8 mouse cellular contexts compared by ENCODE assay signal in genomic region chr6:91719042-91719747, GRCm38 (mm10). TPM values are rescaled to one million over a fixed set of nuclear protein-coding genes. Genes with fewer than 3 reads are reported as not detected.
DNase-seq lines count a peak whose midpoint lies in the region; ATAC-seq lines count a peak whose summit lies in the region.

No protein-coding gene starts in this region.

- intact Hi-C loops in left cerebral cortex, postnatal 36 days (cut with DNase I): no loop called here

- H3K4me3 ChIP-seq in neural tube, embryonic 11.5 days (ENCODE audit: low read depth, low read length): no peak overlapping the region
- H3K4me3 ChIP-seq in forebrain, embryonic 14.5 days (ENCODE audit: low read depth, low read length): no peak overlapping the region
- H3K4me3 ChIP-seq in intestine, embryonic 15.5 days (replicated peaks): no peak overlapping the region
- no peak overlapping the region for H3K4me3 ChIP-seq in neural tube, embryonic 15.5 days (replicated peaks)

- DNase-seq in neural tube, embryonic 11.5 days (ENCODE audit: low spot score): peak; percentile 20
- DNase-seq in neural tube, embryonic 10.5 days (ENCODE audit: extremely low spot score, low spot score): no peak
- DNase-seq in forebrain, embryonic 14.5 days (ENCODE audit: low spot score): peak; percentile 87
- peak; percentile 67 to 71 for DNase-seq in left cerebral cortex, postnatal 36 days (ENCODE audit: low spot score in 2 of 2)
- DNase-seq in spleen, postnatal 10 days (ENCODE audit: low spot score in 2 of 2): no peak

- peak; percentile 39; the same call in 1 of the 2 replicates for ATAC-seq in neural tube, embryonic 11.5 days (ENCODE audit: insufficient read depth, low FRiP score, low TSS enrichment)
- peak; percentile 81 for ATAC-seq in forebrain, embryonic 14.5 days
- 0 out of 2 replicates have a peak, but pooled peaks have one; percentile 13 for ATAC-seq in intestine, embryonic 15.5 days
- peak; percentile 62 for ATAC-seq in neural tube, embryonic 15.5 days (ENCODE audit: low FRiP score)
- ATAC-seq in megakaryocyte, adult 5-6 weeks (ENCODE audit: poor library complexity, severe bottlenecking): no peak

- no peaks in the 10 kb centered on the region for H3K9me3 ChIP-seq in neural tube, embryonic 11.5 days (ENCODE audit: control insufficient read depth, low read length)
- H3K9me3 ChIP-seq in forebrain, embryonic 14.5 days (replicated peaks; ENCODE audit: control insufficient read depth, low read length): no peaks in the 10 kb centered on the region
- H3K9me3 ChIP-seq in intestine, embryonic 15.5 days: no peaks in the 10 kb centered on the region
- no peaks in the 10 kb centered on the region for H3K9me3 ChIP-seq in neural tube, embryonic 15.5 days (replicated peaks)

- H3K9ac ChIP-seq in neural tube, embryonic 11.5 days (ENCODE audit: low read length): peak overlapping the region; percentile 14; the same call in 1 of the 2 replicates
- H3K9ac ChIP-seq in forebrain, embryonic 14.5 days (ENCODE audit: low read length): peak overlapping the region; percentile 48
- H3K9ac ChIP-seq in intestine, embryonic 15.5 days: no peak overlapping the region
- no peak overlapping the region for H3K9ac ChIP-seq in neural tube, embryonic 15.5 days (replicated peaks)

- H3K27me3 ChIP-seq in neural tube, embryonic 11.5 days (ENCODE audit: control insufficient read depth, insufficient read depth, low read length): no peaks in the 10 kb centered on the region
- H3K27me3 ChIP-seq in forebrain, embryonic 14.5 days (replicated peaks; ENCODE audit: control insufficient read depth, insufficient read depth, low read length): no peaks in the 10 kb centered on the region
- H3K27me3 ChIP-seq in intestine, embryonic 15.5 days (replicated peaks): no peaks in the 10 kb centered on the region
- H3K27me3 ChIP-seq in neural tube, embryonic 15.5 days (replicated peaks): no peaks in the 10 kb centered on the region

- peaks cover 35% of the 10 kb centered on the region for H3K4me1 ChIP-seq in neural tube, embryonic 11.5 days (ENCODE audit: control insufficient read depth, insufficient read depth, low read length)
- peaks cover 37% of the 10 kb centered on the region for H3K4me1 ChIP-seq in forebrain, embryonic 14.5 days (ENCODE audit: control insufficient read depth, insufficient read depth, low read length)
- peaks cover 21% of the 10 kb centered on the region for H3K4me1 ChIP-seq in intestine, embryonic 15.5 days (replicated peaks)
- peaks cover 41% of the 10 kb centered on the region for H3K4me1 ChIP-seq in neural tube, embryonic 15.5 days

- H3K4me2 ChIP-seq in neural tube, embryonic 11.5 days (ENCODE audit: low read depth): no peak overlapping the region
- H3K4me2 ChIP-seq in forebrain, embryonic 14.5 days (ENCODE audit: low read length): peak overlapping the region; percentile 42
- H3K4me2 ChIP-seq in intestine, embryonic 15.5 days (replicated peaks): no peak overlapping the region
- H3K4me2 ChIP-seq in neural tube, embryonic 15.5 days: no peak overlapping the region

- H3K36me3 ChIP-seq in neural tube, embryonic 11.5 days (ENCODE audit: control insufficient read depth, insufficient read depth, low read length): no peaks in the 10 kb centered on the region; the same call in 1 of the 2 replicates
- peaks cover 18% of the 10 kb centered on the region for H3K36me3 ChIP-seq in forebrain, embryonic 14.5 days (ENCODE audit: control insufficient read depth, insufficient read depth, low read length)
- peaks cover 20% of the 10 kb centered on the region for H3K36me3 ChIP-seq in intestine, embryonic 15.5 days
- peaks cover 12% of the 10 kb centered on the region for H3K36me3 ChIP-seq in neural tube, embryonic 15.5 days

- H3K27ac ChIP-seq in neural tube, embryonic 11.5 days (ENCODE audit: low read depth, low read length): peak overlapping the region; percentile 80
- peak overlapping the region; percentile 93 for H3K27ac ChIP-seq in forebrain, embryonic 14.5 days (ENCODE audit: low read depth, low read length)
- 0 out of 2 replicates have a peak overlapping the region, but pooled peaks have one; percentile 32 for H3K27ac ChIP-seq in intestine, embryonic 15.5 days
- H3K27ac ChIP-seq in neural tube, embryonic 15.5 days (replicated peaks): peak overlapping the region; percentile 86

- WGBS in neural tube, embryonic 11.5 days: 72% methylated on average over 6 of the region's 6 CpGs
- 36% methylated on average over 6 of the region's 6 CpGs for WGBS in forebrain, embryonic 14.5 days
- 59% methylated on average over 6 of the region's 6 CpGs for WGBS in intestine, embryonic 15.5 days
- 55% methylated on average over 6 of the region's 6 CpGs for WGBS in neural tube, embryonic 15.5 days

RNA-seq across cellular contexts. Expression of gene Slc6a6, which starts 35.3 kb away (rescaled TPM):
- polyA plus RNA-seq in neural tube, embryonic 11.5 days (2014; fragmentation: Nextera tagmentation; extraction: Ambion mirVana): 47.7 and 53.0 TPM in 2 replicates
- 45.6 and 71.7 TPM in 2 replicates for polyA plus RNA-seq in forebrain, embryonic 14.5 days (2014; fragmentation: Nextera tagmentation; extraction: Ambion mirVana)
- 78.0 and 87.9 TPM in 2 replicates for polyA plus RNA-seq in intestine, embryonic 15.5 days (2015; fragmentation: Nextera tagmentation; extraction: Ambion mirVana)
- total RNA-seq in left cerebral cortex, postnatal 36 days (2021): 100 to 1,000 TPM; 120 to 170 TPM
- 89.5 and 102 TPM in 2 replicates for polyA plus RNA-seq in neural tube, embryonic 15.5 days (2015; fragmentation: Nextera tagmentation; extraction: Ambion mirVana)
- total RNA-seq in megakaryocyte, adult 5-6 weeks (2015): 58.0 and 61.9 TPM in 2 replicates
- 46.7 and 61.0 TPM in 2 replicates for total RNA-seq in megakaryocyte, adult 5-6 weeks (2017)

Comparison
In these comparisons a context has a peak if more than half of its experiments do, and no peak if none do; other contexts are left out.
1. DNase-seq: peak in neural tube, embryonic 11.5 days (single experiment), forebrain, embryonic 14.5 days (single experiment) and left cerebral cortex, postnatal 36 days (2 of 2); none in neural tube, embryonic 10.5 days (single experiment) and spleen, postnatal 10 days (0 of 2).
2. H3K9ac ChIP-seq: peak in neural tube, embryonic 11.5 days (single experiment) and forebrain, embryonic 14.5 days (single experiment); none in intestine, embryonic 15.5 days (single experiment) and neural tube, embryonic 15.5 days (single experiment).
3. H3K27ac ChIP-seq: peak in every context shown above with its lines; median percentile 93 in forebrain, embryonic 14.5 days; 86 in neural tube, embryonic 15.5 days; 80 in neural tube, embryonic 11.5 days; 32 in intestine, embryonic 15.5 days.